Mouse (Mus musculus) lung, embryonic 15.5 days (tissue): ENCODE results near the gene Drd2. TPM values are rescaled to one million over a fixed set of nuclear protein-coding genes. Genes with fewer than 3 reads are reported as not detected.
A peak's percentile ranks its signal among the peaks of the same experiment; 100 is the strongest.

Experiments used
- ATAC-seq: fragments of 200-750 bp; cut with Nextera tagmentation; 2 replicates; pipeline ENCODE4 v1.8.0; 2017; ENCODE audit warnings: moderate number of reproducible peaks, borderline replicate concordance; ENCODE audit not compliant: low FRiP score, low TSS enrichment; ENCODE audit errors: extremely low read depth
- H3K27ac ChIP-seq: fragments of 300-500 bp; sonication (generic); 2 replicates; pipeline ENCODE4 v1.5.1; 2015; ENCODE audit warnings: moderate library complexity, mild to moderate bottlenecking, inconsistent platforms
- H3K27me3 ChIP-seq: fragments of 300-500 bp; sonication (generic); 2 replicates; pipeline ENCODE4 v1.6.1; 2015; ENCODE audit warnings: inconsistent platforms
- H3K36me3 ChIP-seq: fragments of 300-500 bp; sonication (generic); 2 replicates; pipeline ENCODE4 v1.6.1; 2015; ENCODE audit warnings: inconsistent platforms
- H3K4me1 ChIP-seq: fragments of 300-500 bp; sonication (generic); 2 replicates; pipeline ENCODE4 v1.6.1; 2015; ENCODE audit warnings: inconsistent platforms
- H3K4me2 ChIP-seq: fragments of 300-500 bp; sonication (generic); 2 replicates; pipeline ENCODE4 v1.6.1; 2015; ENCODE audit warnings: inconsistent platforms, mild to moderate bottlenecking, moderate library complexity
- H3K4me3 ChIP-seq: fragments of 300-500 bp; sonication (generic); 2 replicates; pipeline ENCODE4 v1.5.1; 2015; ENCODE audit warnings: mild to moderate bottlenecking, inconsistent platforms
- H3K9ac ChIP-seq: fragments of 300-500 bp; sonication (generic); 2 replicates; pipeline ENCODE4 v1.6.1; 2015; ENCODE audit warnings: inconsistent platforms
- H3K9me3 ChIP-seq: fragments of 300-500 bp; sonication (generic); 2 replicates; pipeline ENCODE4 v1.6.1; 2016; ENCODE audit warnings: inconsistent platforms
- WGBS: fragments of 180-500 bp; shearing (Covaris S2); methylation state at CpG from one replicate; pipeline ENCODE4 v1.1.7; 2015; 5-methylcytosine and 5-hydroxymethylcytosine counted together
- polyA plus RNA-seq: library from polyadenylated mRNA; unstranded; fragments of >200 nt; fragmentation: Nextera tagmentation; extraction: Ambion mirVana; gene quantifications from 2 replicates; pipeline ENCODE4 v1.2.1, GENCODE M21; 2015

Gene Drd2
- polyA plus RNA-seq = 0.30 and 0.32 TPM in 2 replicates

GRCm38 (mm10) chr9:49340136-49341043, at the start of gene Drd2:
TSS of gene Drd2 (plus strand) at chr9:49340627.
- Histone ChIP-seq H3K9ac (no peak within 1 kb of the TSS), H3K4me1 (peaks cover 6% of the 10 kb centered on the region; the same call in 1 of the 2 replicates), H3K4me3 (peak within 1 kb of the TSS; percentile 25), H3K27ac (no peak within 1 kb of the TSS), H3K36me3 (no peaks in the 10 kb centered on the region), H3K9me3 (no peaks in the 10 kb centered on the region), H3K27me3 (peaks cover 35% of the 10 kb centered on the region), H3K4me2 (peak within 1 kb of the TSS; percentile 56)
- WGBS = 3% methylated on average over 48 of the region's 84 CpGs
- ATAC-seq = peak; percentile 87

DNA sequence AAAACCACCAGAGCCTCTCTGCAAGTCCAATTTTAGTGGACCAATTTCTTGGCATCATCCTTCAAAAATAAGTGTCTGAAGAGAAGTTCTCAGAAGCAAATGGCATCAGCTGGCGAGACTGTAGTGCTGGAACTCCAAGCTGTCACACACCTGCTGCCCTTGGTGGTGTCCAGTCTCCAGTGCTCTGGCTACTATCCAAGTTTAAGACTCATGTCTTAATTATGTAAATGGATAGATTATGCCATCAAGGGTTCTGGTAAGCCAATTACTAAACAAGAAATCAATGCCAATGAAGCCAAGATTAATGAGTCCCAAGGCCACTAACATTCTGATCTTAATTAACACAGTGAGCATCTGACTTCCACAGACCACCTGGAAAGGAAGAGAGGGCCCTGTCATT, 45.3 kb upstream of the Drd2 start:
- Histone ChIP-seq H3K4me2 (no peak overlapping the region), H3K36me3 (no peaks in the 10 kb centered on the region), H3K4me1 (no peaks in the 10 kb centered on the region), H3K27ac (no peak overlapping the region), H3K4me3 (no peak overlapping the region), H3K27me3 (no peaks in the 10 kb centered on the region), H3K9me3 (no peaks in the 10 kb centered on the region), H3K9ac (no peak overlapping the region)
- WGBS = 56% methylated on average over 1 of the region's 1 CpGs
- ATAC-seq = no peak

DNA sequence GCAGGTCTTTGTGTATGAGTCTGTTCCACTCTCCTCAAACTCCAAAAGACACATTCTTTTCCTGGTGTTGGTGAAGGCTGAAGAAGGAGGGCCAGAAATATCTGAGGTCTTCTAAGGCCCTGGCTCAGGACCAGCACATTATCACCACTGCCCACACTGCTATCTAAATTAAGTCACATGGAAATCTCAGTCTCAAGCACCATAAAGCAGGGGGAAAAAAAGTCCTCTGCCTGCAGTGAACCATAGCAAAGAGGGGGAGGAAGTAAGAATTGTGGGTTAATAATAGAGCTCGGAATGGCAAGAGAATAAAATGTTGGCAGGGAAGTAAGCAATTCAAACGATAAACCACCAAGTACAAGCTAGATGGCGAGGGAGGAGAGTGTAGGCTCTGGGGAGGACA, 32.9 kb upstream of the Drd2 start:
- Histone ChIP-seq H3K9me3 (no peaks in the 10 kb centered on the region), H3K27me3 (no peaks in the 10 kb centered on the region), H3K9ac (no peak overlapping the region), H3K4me1 (peaks cover 3% of the 10 kb centered on the region; the same call in 1 of the 2 replicates), H3K4me3 (no peak overlapping the region), H3K27ac (no peak overlapping the region), H3K36me3 (no peaks in the 10 kb centered on the region), H3K4me2 (no peak overlapping the region)
- WGBS = 38% methylated on average over 3 of the region's 3 CpGs
- no peak for ATAC-seq

DNA sequence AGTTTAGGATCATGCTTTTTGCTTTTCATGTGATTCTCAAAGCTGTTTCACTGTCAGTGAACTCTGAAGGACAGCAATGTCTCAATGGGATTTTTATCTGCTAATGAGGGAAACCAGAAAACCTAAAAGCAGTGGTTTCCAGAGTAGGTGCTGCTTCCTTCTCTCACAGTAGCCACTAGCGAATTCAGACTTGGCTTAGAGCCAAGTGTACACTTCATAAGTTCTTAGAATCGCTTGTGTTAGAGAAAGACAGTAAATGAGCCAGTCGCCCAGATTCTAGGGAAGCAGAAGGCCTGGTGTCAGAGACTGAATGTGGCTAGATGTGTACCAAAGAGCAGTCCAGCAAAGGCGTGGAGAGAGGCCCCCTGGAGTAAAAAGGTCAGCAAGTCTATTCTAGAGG, 29.6 kb upstream of the Drd2 start:
- Histone ChIP-seq H3K9ac (no peak overlapping the region), H3K4me2 (no peak overlapping the region), H3K4me1 (peaks cover 3% of the 10 kb centered on the region; the same call in 1 of the 2 replicates), H3K27me3 (no peaks in the 10 kb centered on the region), H3K4me3 (no peak overlapping the region), H3K36me3 (no peaks in the 10 kb centered on the region), H3K27ac (no peak overlapping the region), H3K9me3 (no peaks in the 10 kb centered on the region)
- ATAC-seq = no peak
- 13% methylated on average over 4 of the region's 4 CpGs for WGBS

DNA sequence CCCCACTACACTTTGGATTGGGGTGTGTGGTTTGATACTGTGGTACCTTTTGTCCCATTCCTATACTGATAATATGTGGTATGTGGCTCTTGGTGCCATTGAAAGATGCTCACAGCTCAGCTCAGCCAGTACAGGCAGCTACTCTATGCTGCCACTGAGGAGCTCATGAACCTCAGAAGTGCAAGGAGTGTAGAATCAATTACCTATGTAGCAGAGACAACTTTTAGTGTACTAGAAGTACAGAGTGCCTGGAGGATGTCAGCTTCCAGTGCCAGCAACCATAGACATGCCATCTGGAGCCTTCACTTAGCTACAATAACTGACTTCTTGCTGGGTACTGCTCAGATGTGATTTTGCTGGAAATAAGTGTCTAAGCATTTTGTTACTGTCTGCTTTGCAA, 21.8 kb upstream of the Drd2 start:
- Histone ChIP-seq H3K4me2 (no peak overlapping the region), H3K27ac (no peak overlapping the region), H3K4me1 (no peaks in the 10 kb centered on the region), H3K36me3 (no peaks in the 10 kb centered on the region), H3K4me3 (no peak overlapping the region), H3K27me3 (no peaks in the 10 kb centered on the region), H3K9ac (no peak overlapping the region), H3K9me3 (no peaks in the 10 kb centered on the region)
- no peak for ATAC-seq

- 2% methylated on average over 10 of the region's 10 CpGs for WGBS
- no peaks in the 10 kb centered on the region for H3K9me3 ChIP-seq
- ATAC-seq = no peak
- no peak overlapping the region for H3K27ac ChIP-seq
- peak overlapping the region; percentile 56; the same call in 1 of the 2 replicates for H3K4me2 ChIP-seq
- H3K27me3 ChIP-seq = peaks cover 35% of the 10 kb centered on the region
- peaks cover 6% of the 10 kb centered on the region; the same call in 1 of the 2 replicates for H3K4me1 ChIP-seq
- no peak overlapping the region for H3K9ac ChIP-seq
- peak overlapping the region; percentile 25; the same call in 1 of the 2 replicates for H3K4me3 ChIP-seq
- H3K36me3 ChIP-seq = no peaks in the 10 kb centered on the region
Measured at GRCm38 (mm10) chr9:49341044-49341365, 578 bp downstream of the Drd2 start.

DNA sequence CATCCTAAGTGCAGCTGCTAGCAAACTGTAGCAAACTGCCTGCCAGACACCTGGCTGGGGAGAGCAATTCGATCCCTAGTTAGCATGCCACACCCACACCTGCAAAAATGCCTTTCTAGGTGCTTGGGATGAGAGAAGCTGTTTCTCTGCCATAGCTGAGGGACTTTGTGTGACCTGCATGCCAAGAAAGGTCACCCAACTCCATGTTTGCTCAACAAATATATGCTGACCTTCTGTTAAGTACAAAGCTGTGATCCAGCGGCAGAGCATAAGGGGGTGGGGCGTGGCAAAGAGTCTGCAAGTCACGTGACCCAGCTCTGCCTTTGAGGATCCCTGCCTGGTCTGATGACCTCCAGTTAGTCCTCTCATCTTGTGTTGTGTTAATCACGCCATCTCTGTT, 25.3 kb downstream of the Drd2 start:
- H3K9me3 ChIP-seq = no peaks in the 10 kb centered on the region
- no peak overlapping the region for H3K9ac ChIP-seq
- H3K27me3 ChIP-seq = no peaks in the 10 kb centered on the region
- WGBS = 7% methylated on average over 5 of the region's 5 CpGs
- H3K36me3 ChIP-seq = no peaks in the 10 kb centered on the region
- H3K4me1 ChIP-seq = 0 out of 2 replicates have a peak, but pooled peaks cover 7% of the 10 kb centered on the region
- peak; percentile 57 for ATAC-seq
- no peak overlapping the region for H3K27ac ChIP-seq
- no peak overlapping the region for H3K4me3 ChIP-seq
- H3K4me2 ChIP-seq = no peak overlapping the region; the same call in 1 of the 2 replicates

DNA sequence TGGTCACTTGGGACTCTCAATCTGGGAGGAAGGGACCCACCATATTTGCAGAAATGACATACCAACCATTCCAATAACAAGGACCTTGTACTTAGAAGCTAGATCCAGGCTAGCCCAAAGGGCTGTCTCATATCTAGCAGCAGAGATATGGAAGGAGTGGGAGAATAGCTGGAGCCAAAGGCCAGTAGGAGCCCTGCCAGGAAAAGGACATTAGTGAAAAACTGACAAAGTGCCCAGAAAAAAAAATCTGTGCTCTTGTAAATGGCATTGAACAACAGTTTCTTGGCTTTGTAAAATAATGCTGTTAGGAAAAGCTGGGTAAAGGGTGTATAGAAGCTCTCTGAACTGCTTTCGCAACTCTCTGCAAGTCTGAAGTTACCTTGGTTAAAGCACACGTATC, 33.5 kb downstream of the Drd2 start:
- Histone ChIP-seq H3K4me1 (no peaks in the 10 kb centered on the region), H3K27ac (no peak overlapping the region), H3K4me2 (no peak overlapping the region), H3K4me3 (no peak overlapping the region), H3K36me3 (no peaks in the 10 kb centered on the region), H3K27me3 (no peaks in the 10 kb centered on the region), H3K9me3 (no peaks in the 10 kb centered on the region), H3K9ac (no peak overlapping the region)
- no peak for ATAC-seq
- 64% methylated on average over 2 of the region's 2 CpGs for WGBS

DNA sequence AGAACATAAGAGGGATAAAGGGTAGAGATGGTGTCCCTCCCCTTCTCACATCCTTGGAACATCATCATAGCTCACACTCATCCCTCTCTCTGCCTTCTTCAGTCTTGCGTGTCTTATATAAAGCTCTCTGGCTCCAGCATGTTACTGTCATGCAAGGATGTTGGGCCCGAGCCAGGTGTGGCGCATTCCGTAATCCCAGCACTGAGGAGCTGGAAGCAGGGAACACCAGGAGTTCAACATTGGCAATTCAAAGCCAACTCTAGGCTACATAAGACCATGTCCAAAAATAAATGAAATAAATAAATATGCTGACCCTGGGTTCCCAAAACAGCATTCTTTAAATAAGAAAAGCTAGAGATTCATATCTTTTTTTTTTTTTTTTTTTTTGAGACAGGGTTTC, 39.5 kb downstream of the Drd2 start:
- H3K4me3 ChIP-seq = no peak overlapping the region
- H3K9me3 ChIP-seq = no peaks in the 10 kb centered on the region
- H3K36me3 ChIP-seq = no peaks in the 10 kb centered on the region
- no peak for ATAC-seq
- no peak overlapping the region for H3K4me2 ChIP-seq
- 83% methylated on average over 4 of the region's 4 CpGs for WGBS
- H3K9ac ChIP-seq = no peak overlapping the region
- no peaks in the 10 kb centered on the region for H3K27me3 ChIP-seq
- no peaks in the 10 kb centered on the region for H3K4me1 ChIP-seq
- no peak overlapping the region for H3K27ac ChIP-seq

- 90% methylated on average over 3 of the region's 3 CpGs for WGBS
Measured at GRCm38 (mm10) chr9:49384041-49384440, 43.6 kb downstream of the Drd2 start.

GRCm38 (mm10) chr9:49384855-49385254, 44.4 kb downstream of the Drd2 start:
- no peak overlapping the region for H3K4me3 ChIP-seq
- H3K36me3 ChIP-seq = no peaks in the 10 kb centered on the region
- H3K9ac ChIP-seq = no peak overlapping the region
- no peak for ATAC-seq
- H3K9me3 ChIP-seq = no peaks in the 10 kb centered on the region
- WGBS = 55% methylated on average over 6 of the region's 6 CpGs
- no peaks in the 10 kb centered on the region for H3K4me1 ChIP-seq
- H3K27me3 ChIP-seq = no peaks in the 10 kb centered on the region
- no peak overlapping the region for H3K27ac ChIP-seq
- H3K4me2 ChIP-seq = no peak overlapping the region

More at GRCm38 (mm10) chr9:49384041-49384440, 43.6 kb downstream of the Drd2 start:
- H3K27ac ChIP-seq = no peak overlapping the region
- H3K4me2 ChIP-seq = no peak overlapping the region
- no peaks in the 10 kb centered on the region for H3K9me3 ChIP-seq
- no peaks in the 10 kb centered on the region for H3K36me3 ChIP-seq
- H3K4me1 ChIP-seq = no peaks in the 10 kb centered on the region
- no peaks in the 10 kb centered on the region for H3K27me3 ChIP-seq
- ATAC-seq = no peak
- no peak overlapping the region for H3K9ac ChIP-seq
- H3K4me3 ChIP-seq = no peak overlapping the region

GRCm38 (mm10) chr9:49385301-49385700, 44.9 kb downstream of the Drd2 start:
- 13% methylated on average over 7 of the region's 7 CpGs for WGBS
- Histone ChIP-seq H3K9ac (no peak overlapping the region), H3K4me2 (no peak overlapping the region), H3K4me1 (no peaks in the 10 kb centered on the region), H3K4me3 (no peak overlapping the region), H3K27me3 (no peaks in the 10 kb centered on the region), H3K9me3 (no peaks in the 10 kb centered on the region), H3K36me3 (no peaks in the 10 kb centered on the region), H3K27ac (no peak overlapping the region)
- ATAC-seq = no peak
